Mouse (Mus musculus) bone marrow macrophage, adult 2 months (primary cell): ENCODE measurements around the gene Il27ra. TPM values are rescaled to one million over a fixed set of nuclear protein-coding genes. Genes with fewer than 3 reads are reported as not detected.

Source experiments
- H3K27ac ChIP-seq: 2 replicates; pipeline ENCODE4 v1.5.1; 2012; ENCODE audit warnings: low read depth, low read length; ENCODE audit not compliant: insufficient read depth
- H3K4me1 ChIP-seq: 2 replicates; pipeline ENCODE4 v1.6.1; 2012; ENCODE audit warnings: low read length; ENCODE audit not compliant: control insufficient read depth, insufficient read depth
- H3K4me3 ChIP-seq: 2 replicates; pipeline ENCODE4 v1.5.1; 2012; ENCODE audit warnings: mild to moderate bottlenecking, low read length, moderate library complexity; ENCODE audit not compliant: insufficient read depth
- CTCF ChIP-seq: IDR thresholded peaks from 2 replicates; pipeline ENCODE4 v1.5.1; 2012; ENCODE audit warnings: low read depth, mild to moderate bottlenecking, low read length, moderate library complexity
- POLR2A ChIP-seq: IDR thresholded peaks from 2 replicates; pipeline ENCODE4 v1.6.1; 2012; ENCODE audit warnings: mild to moderate bottlenecking, low read depth, low read length, borderline replicate concordance
- polyA plus RNA-seq: library from polyadenylated mRNA; stranded (reverse); fragments of >200 nt; gene quantifications from 2 replicates; pipeline ENCODE4 v1.2.4, GENCODE M21; 2012; ENCODE audit not compliant: missing spikeins, insufficient read depth, insufficient read length

Gene Il27ra
- polyA plus RNA-seq, 1 experiment: 0.68 TPM

GRCm38 (mm10) chr8:84073230-84073976 is 31.0 kb upstream of the Il27ra start:
- no peak overlapping the region for H3K27ac ChIP-seq
- no peak overlapping the region for H3K4me3 ChIP-seq
- peaks cover 41% of the 10 kb centered on the region for H3K4me1 ChIP-seq
- TF ChIP-seq CTCF: no peak
- no peak for TF ChIP-seq POLR2A

GRCm38 (mm10) chr8:84072321-84072720 is 29.9 kb upstream of the Il27ra start:
- no peak overlapping the region for H3K4me3 ChIP-seq
- H3K4me1 ChIP-seq: peaks cover 50% of the 10 kb centered on the region
- no peak overlapping the region for H3K27ac ChIP-seq
- TF ChIP-seq POLR2A: no peak
- TF ChIP-seq CTCF: no peak

GRCm38 (mm10) chr8:84071921-84072320 is 29.5 kb upstream of the Il27ra start:
- Histone ChIP-seq H3K4me3 (no peak overlapping the region), H3K27ac (0 out of 2 replicates have a peak overlapping the region, but pooled peaks have one; percentile 12), H3K4me1 (peaks cover 50% of the 10 kb centered on the region)
- TF ChIP-seq CTCF (no peak), POLR2A (no peak)

GRCm38 (mm10) chr8:84070667-84071066 is 28.3 kb upstream of the Il27ra start:
- H3K4me1 ChIP-seq: peaks cover 50% of the 10 kb centered on the region
- H3K4me3 ChIP-seq: no peak overlapping the region
- H3K27ac ChIP-seq: no peak overlapping the region
- TF ChIP-seq CTCF: no peak
- no peak for TF ChIP-seq POLR2A

GRCm38 (mm10) chr8:84070241-84070640 is 27.9 kb upstream of the Il27ra start:
- H3K27ac ChIP-seq: 0 out of 2 replicates have a peak overlapping the region, but pooled peaks have one; percentile 3
- H3K4me3 ChIP-seq: no peak overlapping the region
- peaks cover 53% of the 10 kb centered on the region for H3K4me1 ChIP-seq
- TF ChIP-seq POLR2A: no peak
- TF ChIP-seq CTCF: no peak

- peaks cover 57% of the 10 kb centered on the region for H3K4me1 ChIP-seq
- no peak for TF ChIP-seq POLR2A
- TF ChIP-seq CTCF: no peak
- H3K27ac ChIP-seq: 0 out of 2 replicates have a peak overlapping the region, but pooled peaks have one; percentile 3
- no peak overlapping the region for H3K4me3 ChIP-seq
Observed at GRCm38 (mm10) chr8:84069750-84070149, 27.4 kb upstream of the Il27ra start.

GRCm38 (mm10) chr8:84069169-84069568 is 26.8 kb upstream of the Il27ra start:
- TF ChIP-seq POLR2A (no peak), CTCF (no peak)
- Histone ChIP-seq H3K27ac (no peak overlapping the region), H3K4me3 (no peak overlapping the region), H3K4me1 (peaks cover 60% of the 10 kb centered on the region)

GRCm38 (mm10) chr8:84068316-84069035 is 26.1 kb upstream of the Il27ra start:
- Histone ChIP-seq H3K4me1 (peaks cover 67% of the 10 kb centered on the region), H3K27ac (no peak overlapping the region; the same call in 1 of the 2 replicates), H3K4me3 (no peak overlapping the region)
- TF ChIP-seq CTCF: no peak
- no peak for TF ChIP-seq POLR2A

GRCm38 (mm10) chr8:84067911-84068310 is 25.5 kb upstream of the Il27ra start:
- TF ChIP-seq CTCF: no peak
- TF ChIP-seq POLR2A: no peak
- peaks cover 69% of the 10 kb centered on the region for H3K4me1 ChIP-seq
- no peak overlapping the region for H3K27ac ChIP-seq
- peak overlapping the region; percentile 63 for H3K4me3 ChIP-seq
